ENCODE assay signal across 16 mouse cellular contexts in the genomic region with DNA sequence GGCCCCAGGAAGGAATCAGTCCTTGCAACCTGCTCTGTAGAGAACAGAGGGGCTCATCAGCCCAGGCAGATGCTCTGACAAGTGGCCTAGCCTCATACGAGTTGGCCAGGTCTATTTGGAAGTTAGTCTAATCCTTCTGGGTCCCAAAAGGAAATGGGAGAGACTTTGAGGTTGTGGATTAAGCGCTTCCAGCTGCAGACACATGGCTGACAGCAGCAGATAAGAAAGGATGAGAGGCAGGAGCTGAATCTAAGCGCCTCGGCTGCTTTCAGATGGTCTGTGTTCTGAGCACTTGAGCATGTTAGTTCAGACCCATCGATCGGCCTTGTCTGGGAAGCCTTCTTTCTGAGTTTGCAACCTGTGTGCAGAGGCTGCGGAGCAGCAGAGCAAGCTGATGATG.
"Had no signal": no experiment of that assay in that cellular context is flagged by ENCODE, and none has a peak within 500 bp of the region (broad histone marks: within the 10 kb centered on the region; RNA-seq: fewer than 3 reads in every experiment).

No protein-coding gene starts in this region.

- H3K4me1 ChIP-seq: limb, embryonic 12.5 days; neural tube, embryonic 15.5 days had no signal

- ATAC-seq: lung, postnatal 0 days had no signal

- H3K9ac ChIP-seq: limb, embryonic 12.5 days; liver, embryonic 14.5 days; neural tube, embryonic 15.5 days had no signal

- H3K27me3 ChIP-seq: limb, embryonic 12.5 days; neural tube, embryonic 15.5 days had no signal

- H3K27ac ChIP-seq: limb, embryonic 12.5 days; liver, embryonic 14.5 days; midbrain, embryonic 10.5 days; neural tube, embryonic 15.5 days had no signal

- H3K36me3 ChIP-seq: limb, embryonic 12.5 days; midbrain, embryonic 10.5 days; neural tube, embryonic 15.5 days had no signal

- H3K4me2 ChIP-seq: limb, embryonic 12.5 days; neural tube, embryonic 15.5 days had no signal

- DNase-seq: kidney, adult 2 months; kidney, postnatal 36 days; layer of hippocampus, adult 9-11 months; layer of hippocampus, postnatal 36 days; lung, adult 18-20 months; lung, postnatal 4 days; right cerebral cortex, adult 18-20 months; right cerebral cortex, postnatal 25 days; thymus, adult 18-20 months; thymus, postnatal 14 days had no signal

- H3K9me3 ChIP-seq: limb, embryonic 12.5 days; midbrain, embryonic 10.5 days; neural tube, embryonic 15.5 days had no signal

- H3K4me3 ChIP-seq: limb, embryonic 12.5 days; midbrain, embryonic 10.5 days; myocyte; neural tube, embryonic 15.5 days had no signal
